Mouse (Mus musculus) bone marrow, adult 2 months (tissue): ENCODE results near the gene Jun. TPM values are rescaled to one million over a fixed set of nuclear protein-coding genes. Genes with fewer than 3 reads are reported as not detected.

Experiments used
- H3K27ac ChIP-seq: fragments of 200-500 bp; 2 replicates; pipeline ENCODE4 v1.5.1; 2012; ENCODE audit warnings: low read depth, mild to moderate bottlenecking, control low read depth, inconsistent platforms, low read length; ENCODE audit not compliant: control insufficient read depth, poor library complexity, insufficient read depth
- H3K4me1 ChIP-seq: fragments of 200-500 bp; 2 replicates; pipeline ENCODE4 v1.6.1; 2011; ENCODE audit warnings: low read length; ENCODE audit not compliant: control insufficient read depth, insufficient read depth
- H3K4me3 ChIP-seq: fragments of 200-500 bp; replicated peaks from 2 replicates; pipeline ENCODE3; 2011; ENCODE audit warnings: mild to moderate bottlenecking, low read depth, low read length, control low read depth; ENCODE audit not compliant: control insufficient read depth
- CTCF ChIP-seq: fragments of 200-500 bp; IDR thresholded peaks from 2 replicates; pipeline ENCODE4 v1.5.1; 2011; ENCODE audit warnings: low read length, control low read depth; ENCODE audit not compliant: control insufficient read depth, insufficient read depth
- POLR2A ChIP-seq: fragments of 200-500 bp; IDR thresholded peaks from 2 replicates; pipeline ENCODE4 v1.6.1; 2011; ENCODE audit warnings: low read depth, mild to moderate bottlenecking, control low read depth, low read length, borderline replicate concordance; ENCODE audit not compliant: control insufficient read depth
- WGBS: fragments of 180-500 bp; shearing (Covaris S2); methylation state at CpG from one replicate; pipeline ENCODE4 v1.1.7; 2018; 5-methylcytosine and 5-hydroxymethylcytosine counted together
- polyA plus RNA-seq: library from polyadenylated mRNA; stranded (reverse); fragments of >200 nt; gene quantifications from 2 replicates; pipeline ENCODE4 v1.2.4, GENCODE M21; 2011; ENCODE audit warnings: low replicate concordance; ENCODE audit not compliant: missing spikeins, insufficient read depth, insufficient read length

Jun gene
- polyA plus RNA-seq, 1 experiment: 6.9 TPM

DNA sequence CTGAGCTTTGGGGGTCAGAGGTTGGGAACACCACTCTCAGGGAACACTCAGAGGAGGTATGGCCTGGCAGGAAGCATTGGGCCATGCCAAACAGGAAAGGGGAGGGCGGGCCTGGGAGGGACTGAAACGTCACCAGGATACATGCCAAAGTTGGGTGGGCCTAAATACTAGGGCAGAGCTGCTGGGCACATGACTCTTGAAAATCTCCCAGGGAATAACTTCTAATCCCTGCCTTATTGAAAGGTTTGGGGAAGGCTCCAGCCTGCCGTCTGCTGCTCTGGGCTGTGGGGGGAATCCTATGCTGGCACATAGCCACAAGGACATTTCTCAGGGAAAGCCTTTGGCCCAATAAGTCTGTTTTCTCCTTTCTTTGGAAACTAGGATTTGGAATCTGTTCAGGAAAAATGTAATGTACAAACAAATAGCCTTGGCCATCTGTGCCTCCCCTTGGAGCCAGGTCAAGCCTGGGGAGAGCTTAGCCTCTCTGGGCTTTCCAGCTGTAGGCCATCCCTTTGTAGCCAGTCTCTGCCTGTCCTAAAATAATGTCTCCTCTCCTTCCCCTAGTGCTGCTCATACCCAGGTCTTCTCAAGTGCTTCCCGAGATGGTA is 30.6 kb upstream of the Jun start:
- Histone ChIP-seq H3K4me1 (peaks cover 6% of the 10 kb centered on the region; the same call in 1 of the 2 replicates), H3K27ac (no peak overlapping the region), H3K4me3 (no peak overlapping the region)
- TF ChIP-seq POLR2A: no peak
- TF ChIP-seq CTCF: no peak
- WGBS: 28% methylated on average over 4 of the region's 4 CpGs

DNA sequence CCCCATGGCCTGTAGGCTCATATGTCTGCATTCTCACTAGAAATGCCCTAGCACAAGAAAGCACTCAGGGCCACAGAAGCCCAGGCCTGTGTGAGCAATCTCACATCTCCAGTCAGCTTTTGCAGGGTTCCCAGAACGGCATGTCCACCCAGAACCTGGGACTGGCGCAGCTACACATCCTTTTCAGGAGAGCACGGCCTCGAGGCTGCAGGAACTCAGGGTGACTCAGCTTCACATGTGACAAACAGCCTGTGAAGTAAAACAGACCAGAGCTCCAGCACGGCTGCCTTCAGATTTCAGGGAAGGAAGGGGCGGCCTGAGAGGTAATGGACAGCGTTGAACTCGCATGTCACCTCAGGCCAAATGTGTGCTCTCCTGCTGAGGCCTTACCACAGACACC is 29.6 kb upstream of the Jun start:
- Histone ChIP-seq H3K27ac (no peak overlapping the region), H3K4me3 (no peak overlapping the region), H3K4me1 (peaks cover 6% of the 10 kb centered on the region; the same call in 1 of the 2 replicates)
- WGBS: 16% methylated on average over 8 of the region's 8 CpGs
- TF ChIP-seq CTCF (no peak), POLR2A (no peak)

DNA sequence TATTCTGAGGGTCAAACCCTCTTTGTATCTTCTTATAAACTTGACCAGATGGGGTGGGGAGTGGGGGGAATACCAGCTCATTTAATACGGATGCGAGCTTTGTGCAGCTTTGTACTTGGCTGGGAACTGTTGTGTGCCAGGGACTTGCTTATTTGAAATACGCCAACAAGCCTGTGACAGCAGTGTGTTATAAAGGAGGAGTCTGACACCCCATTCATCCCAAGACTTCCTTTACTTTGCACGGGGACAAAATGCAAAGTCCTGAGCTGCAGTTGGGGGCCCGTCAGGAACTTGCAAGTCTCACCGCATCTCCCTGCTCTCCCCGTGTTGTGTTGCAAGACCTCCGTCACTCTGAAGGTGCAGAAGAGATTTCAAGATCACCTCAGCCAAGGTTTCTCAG is 26.6 kb upstream of the Jun start:
- Histone ChIP-seq H3K4me3 (no peak overlapping the region), H3K27ac (no peak overlapping the region), H3K4me1 (peaks cover 5% of the 10 kb centered on the region; the same call in 1 of the 2 replicates)
- TF ChIP-seq POLR2A (no peak), CTCF (no peak)
- 55% methylated on average over 8 of the region's 8 CpGs for WGBS

DNA sequence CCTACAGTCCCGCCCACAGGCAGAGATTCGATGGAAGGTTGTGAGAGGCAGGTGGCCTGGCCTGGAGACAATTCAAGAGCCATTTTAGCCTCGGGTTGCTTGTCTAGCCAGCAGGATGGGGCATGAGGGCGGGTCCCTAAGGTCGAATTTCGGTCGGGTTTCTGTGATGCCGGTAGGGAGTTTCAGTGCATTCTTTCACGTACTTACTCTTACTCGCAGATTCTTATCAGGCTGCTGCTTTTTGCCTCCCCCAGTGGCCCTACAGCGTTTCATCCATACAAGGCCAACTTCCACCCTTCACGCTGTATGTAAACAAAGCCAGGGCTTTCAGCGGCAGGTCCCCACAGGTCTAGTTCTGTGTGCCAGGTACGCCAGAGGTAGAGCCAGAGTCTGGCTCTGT is 24.3 kb upstream of the Jun start:
- no peak overlapping the region for H3K27ac ChIP-seq
- H3K4me3 ChIP-seq: no peak overlapping the region
- 64% methylated on average over 14 of the region's 14 CpGs for WGBS
- H3K4me1 ChIP-seq: peaks cover 1% of the 10 kb centered on the region; the same call in 1 of the 2 replicates
- TF ChIP-seq POLR2A (no peak), CTCF (no peak)

DNA sequence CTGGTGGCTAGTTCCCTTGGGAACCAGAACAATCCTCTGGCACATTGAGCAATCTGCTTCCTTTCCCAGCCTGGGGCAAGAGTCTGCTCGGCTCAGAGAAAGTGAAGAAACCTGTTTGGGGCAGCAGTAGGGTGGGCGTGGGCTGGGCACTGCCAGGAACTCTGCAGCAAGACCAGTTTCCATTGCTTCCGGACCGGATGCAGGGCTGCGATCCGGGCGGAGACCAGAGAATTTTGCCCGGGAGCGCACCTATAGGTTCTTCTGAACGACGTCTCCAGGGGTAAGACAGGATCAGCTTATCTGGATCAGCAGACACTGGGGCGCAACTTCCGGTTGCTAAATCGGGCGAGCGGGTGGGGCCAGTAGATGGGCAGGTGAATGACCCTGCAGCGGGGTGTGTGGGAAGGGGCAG is 23.6 kb upstream of the Jun start:
- Histone ChIP-seq H3K4me3 (peak overlapping the region; percentile 9), H3K27ac (no peak overlapping the region), H3K4me1 (peaks cover 1% of the 10 kb centered on the region; the same call in 1 of the 2 replicates)
- TF ChIP-seq CTCF (no peak), POLR2A (no peak)
- 39% methylated on average over 17 of the region's 17 CpGs for WGBS

DNA sequence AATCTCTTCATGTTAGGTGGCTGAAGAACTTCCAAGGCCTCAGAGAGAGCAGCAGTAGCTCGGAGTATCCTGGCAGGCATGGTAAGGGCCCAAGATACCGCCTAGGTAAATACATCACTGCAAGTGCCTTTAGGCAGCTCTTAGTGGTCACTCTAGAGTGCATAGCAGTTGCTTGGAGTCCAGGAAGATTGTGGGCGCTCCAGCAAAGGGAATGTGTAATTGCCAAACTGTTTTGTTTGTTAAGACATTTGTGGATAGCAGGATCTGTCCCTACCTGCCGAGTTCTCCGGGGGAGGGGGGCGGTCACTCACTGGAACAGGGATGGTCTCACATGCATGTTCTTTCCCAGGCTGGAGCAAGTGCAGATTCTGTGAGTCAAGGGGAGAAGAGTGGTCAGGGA is 22.3 kb upstream of the Jun start:
- peaks cover 1% of the 10 kb centered on the region; the same call in 1 of the 2 replicates for H3K4me1 ChIP-seq
- 80% methylated on average over 6 of the region's 6 CpGs for WGBS
- no peak overlapping the region for H3K4me3 ChIP-seq
- TF ChIP-seq CTCF: no peak
- TF ChIP-seq POLR2A: no peak
- H3K27ac ChIP-seq: no peak overlapping the region

DNA sequence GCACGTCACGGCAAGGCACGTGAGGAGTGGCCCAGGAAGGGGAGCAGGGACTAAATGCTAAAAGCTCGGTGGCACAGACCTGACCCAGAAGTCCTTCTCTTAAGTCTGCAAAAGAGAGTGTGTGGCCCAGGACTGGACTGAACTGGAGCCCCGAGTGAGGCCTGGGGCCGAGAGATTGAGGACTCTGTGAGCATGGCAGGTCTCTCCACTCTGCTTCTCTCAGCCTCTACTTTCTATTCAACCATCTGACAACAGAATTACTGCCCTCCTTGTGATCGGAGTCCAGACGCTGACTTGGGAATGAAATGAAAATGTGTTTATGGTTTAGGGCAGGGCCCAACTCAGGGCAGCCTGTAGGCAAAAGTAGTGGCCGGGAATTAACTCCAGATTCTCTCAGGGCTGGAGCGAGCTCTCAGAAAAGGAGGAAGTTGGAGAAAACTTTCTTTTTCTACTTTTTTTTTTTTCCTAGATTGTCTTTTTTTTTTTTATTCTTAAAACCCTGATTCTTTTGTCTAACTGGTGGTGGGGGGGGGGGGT is 21.3 kb upstream of the Jun start:
- Histone ChIP-seq H3K27ac (no peak overlapping the region), H3K4me1 (peaks cover 1% of the 10 kb centered on the region; the same call in 1 of the 2 replicates), H3K4me3 (no peak overlapping the region)
- TF ChIP-seq POLR2A (no peak), CTCF (no peak)
- 56% methylated on average over 10 of the region's 10 CpGs for WGBS

DNA sequence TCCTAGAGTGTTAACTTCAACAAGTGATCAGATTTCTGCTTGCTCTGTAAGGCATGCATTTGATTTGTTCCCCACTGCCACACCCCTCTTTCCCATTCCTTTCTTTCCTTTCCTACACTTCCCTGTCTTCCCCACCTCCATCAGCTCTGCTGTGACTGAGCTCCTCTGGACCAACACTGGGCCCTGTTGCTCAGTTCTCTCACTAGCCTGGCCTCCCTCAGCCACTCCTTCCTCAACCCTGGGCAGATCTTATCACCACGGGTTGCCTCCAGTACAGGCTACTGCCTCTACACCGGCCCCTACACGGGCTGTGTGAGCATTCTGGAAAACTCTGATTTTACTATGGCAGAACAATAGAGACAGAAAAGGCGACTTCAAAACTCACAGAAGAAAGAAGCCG is 18.4 kb upstream of the Jun start:
- 41% methylated on average over 5 of the region's 5 CpGs for WGBS
- Histone ChIP-seq H3K4me1 (peaks cover 1% of the 10 kb centered on the region; the same call in 1 of the 2 replicates), H3K27ac (no peak overlapping the region), H3K4me3 (no peak overlapping the region)
- TF ChIP-seq CTCF (no peak), POLR2A (no peak)
